33 mouse cellular contexts compared by ENCODE assay signal in genomic region chr4:144254768-144255167, GRCm38 (mm10). TPM values are rescaled to one million over a fixed set of nuclear protein-coding genes. Genes with fewer than 3 reads are reported as not detected.
A peak's percentile ranks its signal among the peaks of the same experiment; 100 is the strongest.
DNase-seq lines count a peak whose midpoint lies in the region; ATAC-seq and TF ChIP-seq lines count a peak whose summit lies in the region.
"Not testable (repeated sequence)": the region's sequence is repeated elsewhere in the genome, so short reads cannot be mapped to it uniquely, and the experiment has no call there.
"Had no signal": no experiment of that assay in that cellular context is flagged by ENCODE, and none has a peak within 500 bp of the region (broad histone marks: within the 10 kb centered on the region; RNA-seq: fewer than 3 reads in every experiment).

No protein-coding gene starts in this region.

- H3K27ac ChIP-seq in intestine, postnatal 0 days (ENCODE audit: low read depth, low read length): not testable (repeated sequence)

- H3K27me3 ChIP-seq in intestine, postnatal 0 days (replicated peaks; ENCODE audit: control insufficient read depth, insufficient read depth, low read length): not testable (repeated sequence)

- DNase-seq in A20 (ENCODE audit: low read depth, low spot score): peak; percentile 1
- peak; percentile 2 for DNase-seq in NIH3T3 (ENCODE audit: low read depth)
- DNase-seq in brain, adult 2 months (ENCODE audit: low read depth, low spot score): peak; percentile 0

- H3K9me3 ChIP-seq in intestine, postnatal 0 days (ENCODE audit: control insufficient read depth): not testable (repeated sequence)

- not testable (repeated sequence) for H3K4me1 ChIP-seq in intestine, postnatal 0 days (replicated peaks; ENCODE audit: control insufficient read depth, insufficient read depth, low read length)

- not testable (repeated sequence) for H3K9ac ChIP-seq in intestine, postnatal 0 days (ENCODE audit: low read depth, low read length)

- H3K4me3 ChIP-seq in intestine, postnatal 0 days (ENCODE audit: low read depth, low read length): not testable (repeated sequence)

- H3K4me2 ChIP-seq in intestine, postnatal 0 days (replicated peaks; ENCODE audit: low read depth): not testable (repeated sequence)

- not testable (repeated sequence) for H3K36me3 ChIP-seq in intestine, postnatal 0 days (ENCODE audit: control insufficient read depth, insufficient read depth)

- TF ChIP-seq CTCF in intestine, postnatal 0 days (IDR thresholded peaks at IDR 0.05; ENCODE audit: low read depth): peak; percentile 42; the same call in 1 of the 2 replicates

- not testable (repeated sequence) for ATAC-seq in intestine, postnatal 0 days
- ATAC-seq in megakaryocyte progenitor cell, adult 5-6 weeks (replicated peaks; ENCODE audit: poor library complexity): peak; percentile 80

RNA-seq across cellular contexts. Expression of gene Pramel5, which starts 25.5 kb away (rescaled TPM):
- polyA plus RNA-seq in intestine, postnatal 0 days (2015; fragmentation: Nextera tagmentation; extraction: Ambion mirVana): not detected in 2 replicates
- not detected in 2 replicates for total RNA-seq in megakaryocyte progenitor cell, adult 5-6 weeks (2015)
- total RNA-seq in megakaryocyte progenitor cell, adult 5-6 weeks (2017): not detected in 2 replicates
- total RNA-seq: adrenal gland, adult 18-20 months; adrenal gland, postnatal 10 days; adrenal gland, postnatal 36 days; gastrocnemius, adult 8-10 months; gastrocnemius, postnatal 25 days; heart, adult 2 months; heart, postnatal 14 days; heart, postnatal 4 days; hindbrain, postnatal 0 days had no signal
- polyA plus RNA-seq: C2C12; CD4-positive, CD25-positive, alpha-beta regulatory T cell, adult 4 months; cerebellum, adult 2 months; cortical plate, adult 2 months; embryonic facial prominence, embryonic 10.5 days; embryonic facial prominence, embryonic 13.5 days; erythroblast, embryonic 14.5 days; forebrain, embryonic 12.5 days; forebrain, embryonic 15.5 days; G1E; heart, adult 2 months; heart, embryonic 10.5 days; heart, embryonic 13.5 days; heart, embryonic 16.5 days; hindbrain, embryonic 11.5 days; hindbrain, embryonic 14.5 days; hindbrain, postnatal 0 days; inflammation-experienced regulatory T-cells, adult 6 months; intestine, embryonic 16.5 days; kidney, adult 2 months had no signal

RNA-seq across cellular contexts. Expression of gene C87977, which starts 41.6 kb away (rescaled TPM):
- polyA plus RNA-seq in intestine, postnatal 0 days (2015; fragmentation: Nextera tagmentation; extraction: Ambion mirVana): not detected in 2 replicates
- not detected in 2 replicates for total RNA-seq in megakaryocyte progenitor cell, adult 5-6 weeks (2015)
- total RNA-seq in megakaryocyte progenitor cell, adult 5-6 weeks (2017): not detected in 2 replicates
- total RNA-seq: adrenal gland, adult 18-20 months; adrenal gland, postnatal 10 days; adrenal gland, postnatal 36 days; gastrocnemius, adult 8-10 months; gastrocnemius, postnatal 25 days; heart, adult 2 months; heart, postnatal 14 days; heart, postnatal 4 days; hindbrain, postnatal 0 days had no signal
- polyA plus RNA-seq: C2C12; CD4-positive, CD25-positive, alpha-beta regulatory T cell, adult 4 months; cerebellum, adult 2 months; cortical plate, adult 2 months; embryonic facial prominence, embryonic 10.5 days; embryonic facial prominence, embryonic 13.5 days; erythroblast, embryonic 14.5 days; forebrain, embryonic 12.5 days; forebrain, embryonic 15.5 days; G1E; gonadal fat pad, adult 2 months; heart, adult 2 months; heart, embryonic 10.5 days; heart, embryonic 13.5 days; heart, embryonic 16.5 days; hindbrain, embryonic 11.5 days; hindbrain, embryonic 14.5 days; hindbrain, postnatal 0 days; inflammation-experienced regulatory T-cells, adult 6 months; intestine, embryonic 16.5 days; kidney, adult 2 months had no signal
